Mouse (Mus musculus) right cerebral cortex, postnatal 25 days (tissue): ENCODE results near the gene Cyp11a1.

ENCODE experiments used
- DNase-seq: peaks from one replicate; pipeline ENCODE4 v3.0.0; 2022

The Cyp11a1 gene

GRCm38 (mm10) chr9:57972776-57973439 is 33.3 kb upstream of the Cyp11a1 start:
- DNase-seq = no peak

DNA sequence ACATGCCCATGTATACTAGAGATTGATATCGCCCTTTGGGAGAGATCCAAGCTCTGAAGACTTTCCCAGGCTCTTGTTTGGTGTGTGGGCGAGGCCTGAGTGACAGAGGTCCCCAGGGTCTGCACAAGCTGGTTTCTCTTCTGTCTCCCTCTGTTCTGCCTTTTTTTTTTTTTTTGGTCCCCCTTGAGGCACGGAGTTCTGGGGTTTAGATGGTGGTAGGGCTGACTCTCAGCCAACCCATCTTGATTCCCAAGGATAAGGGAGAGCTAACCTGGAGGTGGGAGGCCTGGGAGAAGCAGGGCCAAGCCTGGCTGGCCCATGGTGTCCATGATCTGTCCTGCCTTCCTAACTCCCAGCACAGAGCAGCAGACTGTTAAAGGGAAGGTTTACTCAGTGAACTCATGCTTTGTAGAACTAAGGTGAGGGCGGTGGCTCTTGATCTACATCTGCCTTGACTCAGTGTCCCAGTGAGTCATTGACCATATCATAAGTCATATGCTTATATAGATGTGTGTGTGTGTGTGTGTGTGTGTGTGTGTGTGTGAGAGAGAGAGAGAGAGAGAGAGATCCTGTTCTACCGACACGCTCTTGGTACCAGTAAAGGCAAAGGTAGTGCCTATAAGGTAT is 32.7 kb upstream of the Cyp11a1 start:
- no peak for DNase-seq

DNA sequence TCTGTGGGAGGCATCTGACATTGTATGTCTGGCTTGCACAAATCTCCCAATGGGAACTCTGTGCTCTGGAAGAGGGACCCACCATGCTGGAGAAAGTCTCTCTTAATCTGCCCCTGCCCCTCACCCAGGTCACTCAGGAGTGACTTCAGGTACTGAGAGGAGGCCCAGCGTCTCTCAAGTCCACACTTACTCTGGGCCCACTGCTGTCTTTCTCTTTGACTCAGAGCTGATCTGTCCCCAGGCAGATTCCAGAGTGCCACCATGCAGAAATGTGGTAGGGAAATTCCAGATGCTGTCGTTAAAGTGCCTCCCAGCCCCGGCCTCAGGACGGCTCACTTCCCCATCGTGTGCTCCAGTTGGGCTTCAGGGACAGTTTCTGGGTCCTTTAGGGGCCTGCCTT is 32.0 kb upstream of the Cyp11a1 start:
- DNase-seq = no peak

DNA sequence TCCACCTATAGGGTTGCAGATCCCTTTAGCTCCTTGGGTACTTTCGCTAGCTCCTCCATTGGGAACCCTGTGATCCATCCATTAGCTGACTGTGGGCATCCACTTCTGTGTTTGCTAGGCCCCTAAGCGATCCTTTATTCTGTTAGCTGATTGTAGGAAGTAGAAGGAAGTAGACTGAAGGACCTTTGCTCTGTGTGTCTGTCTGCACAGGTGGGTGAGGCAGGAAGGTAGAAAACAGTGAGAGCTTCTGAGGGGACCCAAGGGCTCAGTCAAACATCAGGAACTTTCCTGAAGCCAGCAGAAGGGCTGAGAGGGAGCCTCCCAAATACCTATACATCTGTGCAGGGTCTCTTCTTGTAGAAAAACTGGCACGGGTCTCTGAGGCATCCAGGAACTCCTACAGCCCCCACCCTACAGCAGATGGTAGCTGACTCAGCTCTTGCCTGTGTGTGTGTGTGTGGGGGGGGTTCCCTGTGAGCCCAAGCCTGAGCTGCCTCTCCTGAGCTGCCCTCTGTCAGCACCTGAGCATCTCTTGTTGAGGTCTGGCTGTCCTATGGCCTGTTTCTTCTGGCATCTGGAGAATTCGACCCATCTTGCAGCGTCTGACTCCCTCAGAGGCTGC is 30.9 kb upstream of the Cyp11a1 start:
- DNase-seq = peak; percentile 56

DNA sequence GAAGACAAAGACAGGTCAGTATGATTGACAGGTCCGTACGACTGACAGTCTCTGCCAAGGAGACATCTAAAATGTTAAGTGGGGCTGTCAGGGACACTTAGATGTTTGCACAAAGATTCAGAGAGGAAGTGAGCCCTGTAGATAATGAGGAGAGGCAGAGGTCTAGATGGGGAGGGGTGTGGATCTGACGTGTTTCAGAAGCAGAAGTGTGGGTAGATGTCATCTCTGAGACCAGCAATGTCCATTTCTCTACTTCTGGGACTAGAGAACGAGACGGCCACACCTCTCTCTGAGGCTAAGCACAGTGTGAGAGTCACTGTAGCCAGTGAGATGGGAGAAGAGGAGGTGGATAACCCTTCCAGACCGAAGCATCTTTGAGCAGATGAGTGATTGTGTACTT is 28.2 kb upstream of the Cyp11a1 start:
- DNase-seq = no peak

DNA sequence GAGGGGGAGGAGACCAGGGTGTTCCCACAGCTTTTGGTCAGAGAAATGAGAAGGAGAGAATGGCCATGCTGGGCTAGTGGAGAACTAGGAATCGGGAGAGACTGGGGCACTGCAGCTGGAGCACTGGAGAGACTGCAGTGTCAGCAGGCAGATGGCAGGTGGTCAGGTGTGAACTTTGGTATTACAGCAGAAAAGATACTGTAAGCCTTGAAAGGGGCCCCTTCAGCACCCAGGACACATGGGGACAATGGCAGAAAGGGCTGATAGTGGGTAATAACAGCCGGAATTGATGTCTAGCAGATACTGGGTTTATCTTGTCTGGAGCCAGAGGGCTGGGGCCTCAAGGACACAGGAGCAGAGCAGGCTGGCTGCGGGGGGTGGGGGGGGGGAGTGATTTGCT is 27.4 kb upstream of the Cyp11a1 start:
- no peak for DNase-seq

DNA sequence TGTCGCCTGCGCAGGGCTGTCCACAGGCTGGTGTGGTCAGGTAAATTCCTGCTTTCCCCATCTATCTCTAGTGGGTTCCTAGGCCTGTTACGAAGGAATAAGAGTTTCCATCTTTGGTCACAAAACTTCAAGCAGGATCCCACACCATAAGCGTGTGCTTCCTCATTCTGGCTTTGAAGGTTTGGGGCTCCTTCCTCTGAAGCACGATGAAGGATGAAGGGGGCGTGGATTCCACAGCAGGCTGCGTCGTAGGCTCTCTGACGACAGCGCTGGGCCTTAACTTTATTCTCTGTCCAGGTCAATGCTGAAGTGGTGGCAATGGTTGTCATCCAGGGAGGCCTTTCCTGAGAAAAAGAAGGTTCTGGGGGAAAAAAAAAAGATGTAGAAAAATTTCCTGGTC is 25.6 kb upstream of the Cyp11a1 start:
- DNase-seq = no peak

- DNase-seq = peak; percentile 70
Measured at GRCm38 (mm10) chr9:57985304-57985703, 20.9 kb upstream of the Cyp11a1 start.

- DNase-seq = no peak
Measured at GRCm38 (mm10) chr9:57986293-57986692, 19.9 kb upstream of the Cyp11a1 start.

- DNase-seq = no peak
Measured at GRCm38 (mm10) chr9:57988098-57988497, 18.1 kb upstream of the Cyp11a1 start.

DNA sequence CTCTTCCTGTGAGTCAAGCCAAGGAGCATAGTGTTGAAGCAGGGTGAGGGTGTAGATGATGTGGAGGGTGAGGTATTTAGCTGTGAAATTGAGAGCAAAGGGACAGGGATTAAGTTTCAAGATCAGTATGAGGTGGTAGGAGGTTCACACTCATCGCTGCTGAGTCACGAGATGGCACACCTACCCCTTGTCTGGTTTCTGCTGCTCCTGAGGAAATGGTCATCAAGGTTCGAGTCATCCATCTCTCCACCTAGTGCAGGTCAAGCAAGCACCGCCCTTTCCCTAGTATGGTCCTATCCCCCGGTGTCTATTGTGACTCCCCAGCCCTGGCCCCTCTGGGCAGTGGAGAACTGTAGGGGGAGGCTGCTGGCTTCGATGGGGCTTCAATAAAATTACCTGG is 16.9 kb upstream of the Cyp11a1 start:
- no peak for DNase-seq

- no peak for DNase-seq
Measured at GRCm38 (mm10) chr9:57990438-57991110, 15.6 kb upstream of the Cyp11a1 start.

DNA sequence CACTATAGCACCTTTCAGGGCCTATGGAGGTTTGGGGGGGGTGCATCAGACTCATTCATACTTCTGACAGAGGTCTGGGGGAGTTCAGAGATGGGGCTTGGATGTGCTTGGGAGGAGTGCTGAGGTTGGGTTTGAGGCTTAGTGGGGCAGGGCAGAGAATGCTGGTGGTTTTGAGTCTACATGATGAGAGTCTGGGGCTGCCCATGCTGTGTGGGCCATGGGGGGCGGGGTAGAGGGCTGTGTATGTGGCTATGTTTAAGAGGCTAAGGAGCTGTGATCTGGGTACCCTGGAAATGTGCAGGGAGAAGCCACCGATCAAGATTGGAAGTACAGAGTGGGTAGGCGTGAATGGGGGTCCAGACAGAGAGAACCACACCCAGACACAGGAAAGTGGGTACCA is 14.2 kb upstream of the Cyp11a1 start:
- DNase-seq = no peak

DNA sequence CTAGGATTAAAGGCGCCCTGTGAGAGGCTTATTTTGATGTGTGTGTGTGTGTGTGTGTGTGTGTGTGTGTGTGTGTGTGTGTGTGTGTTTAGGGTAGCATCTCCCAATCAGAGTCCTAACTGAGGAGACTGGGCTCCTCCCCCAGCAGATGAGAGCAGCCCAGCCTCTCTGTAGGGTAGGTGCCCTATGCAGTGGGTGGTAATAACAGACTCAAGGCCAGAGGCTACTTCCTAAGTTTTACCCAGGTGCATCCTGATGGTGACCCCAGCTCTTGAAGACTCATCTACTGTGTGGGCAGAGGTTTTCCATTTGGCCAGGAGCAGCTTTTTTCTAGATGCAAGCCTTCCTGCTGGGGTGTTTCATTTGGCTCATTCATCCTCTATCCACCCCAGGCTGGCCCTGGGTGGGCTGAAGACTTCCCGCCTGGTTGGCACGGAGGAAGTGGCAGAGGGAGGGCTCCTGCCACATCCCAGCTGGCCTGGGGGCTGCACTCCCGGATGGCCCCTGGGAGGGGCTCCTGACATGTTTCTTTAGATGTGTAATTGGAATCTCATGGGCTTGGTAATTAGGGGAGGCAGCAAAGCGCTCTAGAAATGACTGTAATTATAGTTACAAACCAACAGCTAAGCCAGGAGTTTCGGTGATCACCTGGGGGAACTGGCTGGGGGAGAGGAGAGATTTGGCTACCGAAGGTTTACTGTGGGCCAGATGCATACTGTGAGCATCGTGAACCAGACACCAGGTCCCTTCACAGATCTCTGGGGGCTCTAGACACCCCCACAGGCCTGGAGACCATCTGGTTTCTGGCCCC is 13.2 kb upstream of the Cyp11a1 start:
- no peak for DNase-seq

GRCm38 (mm10) chr9:57995282-57995681 is 10.9 kb upstream of the Cyp11a1 start:
- no peak for DNase-seq

GRCm38 (mm10) chr9:57997511-57998031 is 8.6 kb upstream of the Cyp11a1 start:
- DNase-seq = no peak

DNA sequence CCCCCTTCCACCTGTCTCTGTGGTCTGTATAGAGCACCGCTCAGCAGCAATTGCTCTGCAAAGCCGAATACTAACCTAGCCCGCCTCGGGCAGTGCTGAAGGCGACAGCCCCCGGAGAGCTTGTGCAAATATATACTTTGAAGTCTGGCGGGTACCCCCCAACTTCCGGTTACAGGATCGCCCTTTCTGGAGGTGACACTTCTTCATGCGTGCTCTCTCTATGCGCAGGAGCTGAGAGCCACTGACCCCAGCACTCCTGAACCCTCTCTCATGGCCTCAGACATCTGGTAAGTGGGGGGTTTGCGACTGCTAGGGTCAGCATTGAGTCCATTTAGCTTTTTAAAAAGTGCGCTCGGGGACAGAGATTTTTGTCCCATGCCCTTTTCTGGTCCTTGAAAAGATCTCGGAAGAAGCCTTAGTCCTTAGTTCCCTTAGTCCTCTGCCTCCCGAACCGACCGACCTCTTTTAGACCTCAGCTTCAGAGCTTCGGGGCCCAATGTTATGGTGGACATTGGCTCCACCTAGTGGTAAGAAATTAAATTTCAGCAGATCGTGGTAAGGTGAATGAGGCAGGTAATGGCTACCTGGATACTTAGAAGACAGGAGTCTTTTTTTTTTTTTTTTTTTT is 8.1 kb upstream of the Cyp11a1 start:
- DNase-seq = peak; percentile 48

GRCm38 (mm10) chr9:57998685-57999084 is 7.5 kb upstream of the Cyp11a1 start:
- DNase-seq = no peak

GRCm38 (mm10) chr9:57999676-58000075 is 6.5 kb upstream of the Cyp11a1 start:
- no peak for DNase-seq

GRCm38 (mm10) chr9:58003272-58003671 is 2.9 kb upstream of the Cyp11a1 start:
- no peak for DNase-seq

GRCm38 (mm10) chr9:58008336-58009014 is 2.3 kb downstream of the Cyp11a1 start:
- no peak for DNase-seq

DNA sequence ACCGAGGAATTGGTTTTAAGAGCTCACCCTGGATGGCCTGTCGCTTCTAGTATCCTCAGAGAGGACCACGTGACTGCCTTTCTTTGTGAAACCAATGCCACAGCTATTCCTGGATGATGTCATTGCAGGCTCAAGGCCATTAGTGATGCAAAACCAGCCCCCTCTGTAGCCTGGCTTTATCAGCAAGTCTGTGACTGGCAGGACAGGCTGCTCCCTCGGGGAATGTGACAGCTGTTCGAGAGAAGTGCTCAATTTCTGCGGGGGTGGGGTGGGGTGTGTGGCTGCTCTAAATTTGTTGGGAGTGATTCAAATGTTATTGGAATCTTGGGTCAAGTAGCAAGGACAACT is 2.8 kb downstream of the Cyp11a1 start:
- DNase-seq = no peak
